Comparison of ENCODE assay signal across 19 mouse cellular contexts in genomic region chr9:67348983-67349382, GRCm38 (mm10).
A peak's percentile ranks its signal among the peaks of the same experiment; 100 is the strongest.
DNase-seq lines count a peak whose midpoint lies in the region; ATAC-seq and TF ChIP-seq lines count a peak whose summit lies in the region.
"Had no signal": no experiment of that assay in that cellular context is flagged by ENCODE, and none has a peak within 500 bp of the region (broad histone marks: within the 10 kb centered on the region; RNA-seq: fewer than 3 reads in every experiment).

No protein-coding gene starts in this region.

- no peak overlapping the region for H3K4me2 ChIP-seq in forebrain, postnatal 0 days (ENCODE audit: low read depth)
- H3K4me2 ChIP-seq in forebrain, embryonic 16.5 days (ENCODE audit: low read length): no peak overlapping the region
- no peak overlapping the region for H3K4me2 ChIP-seq in kidney, embryonic 15.5 days
- no peak overlapping the region for H3K4me2 ChIP-seq in lung, postnatal 0 days (replicated peaks; ENCODE audit: low read depth, low read length)
- H3K4me2 ChIP-seq: limb, embryonic 15.5 days; neural tube, embryonic 12.5 days had no signal

- 79% methylated on average over 7 of the region's 7 CpGs for whole genome bisulfite sequencing in forebrain, postnatal 0 days
- 89% methylated on average over 7 of the region's 7 CpGs for WGBS in forebrain, embryonic 16.5 days
- 83% methylated on average over 7 of the region's 7 CpGs for WGBS in kidney, embryonic 15.5 days
- WGBS in lung, postnatal 0 days: 80% methylated on average over 7 of the region's 7 CpGs

- H3K4me3 ChIP-seq in forebrain, postnatal 0 days (ENCODE audit: low read depth, low read length): no peak overlapping the region
- no peak overlapping the region for H3K4me3 ChIP-seq in forebrain, embryonic 16.5 days (replicated peaks; ENCODE audit: low read length)
- no peak overlapping the region for H3K4me3 ChIP-seq in kidney, embryonic 15.5 days (replicated peaks)
- no peak overlapping the region for H3K4me3 ChIP-seq in lung, postnatal 0 days (ENCODE audit: low read depth, low read length)
- H3K4me3 ChIP-seq: heart, embryonic 10.5 days; limb, embryonic 15.5 days; neural tube, embryonic 12.5 days had no signal

- no peaks in the 10 kb centered on the region for H3K4me1 ChIP-seq in forebrain, postnatal 0 days (ENCODE audit: insufficient read depth)
- no peaks in the 10 kb centered on the region for H3K4me1 ChIP-seq in forebrain, embryonic 16.5 days (replicated peaks; ENCODE audit: control insufficient read depth, insufficient read depth, low read length)
- H3K4me1 ChIP-seq in kidney, embryonic 15.5 days: no peaks in the 10 kb centered on the region
- no peaks in the 10 kb centered on the region for H3K4me1 ChIP-seq in lung, postnatal 0 days (ENCODE audit: insufficient read depth, low read depth, low read length)
- H3K4me1 ChIP-seq: heart, embryonic 10.5 days; limb, embryonic 15.5 days; neural tube, embryonic 12.5 days had no signal

- no peak overlapping the region for H3K9ac ChIP-seq in forebrain, postnatal 0 days
- no peak overlapping the region for H3K9ac ChIP-seq in forebrain, embryonic 16.5 days (replicated peaks; ENCODE audit: low read depth, low read length)
- no peak overlapping the region for H3K9ac ChIP-seq in kidney, embryonic 15.5 days
- no peak overlapping the region for H3K9ac ChIP-seq in lung, postnatal 0 days (replicated peaks; ENCODE audit: low read depth)
- H3K9ac ChIP-seq: limb, embryonic 15.5 days; neural tube, embryonic 12.5 days had no signal

- TF ChIP-seq POLR2A in brain, embryonic 14.5 days (IDR thresholded peaks at IDR 0.05; ENCODE audit: borderline replicate concordance, extremely low read depth, insufficient read depth, insufficient read length, poor library complexity, severe bottlenecking): no peak

- no peak for TF ChIP-seq EP300 in lung, postnatal 0 days (IDR thresholded peaks at IDR 0.05)

- no peaks in the 10 kb centered on the region for H3K27me3 ChIP-seq in forebrain, postnatal 0 days (ENCODE audit: insufficient read depth, low read length)
- no peaks in the 10 kb centered on the region for H3K27me3 ChIP-seq in forebrain, embryonic 16.5 days (replicated peaks; ENCODE audit: control insufficient read depth, insufficient read depth, low read length)
- no peaks in the 10 kb centered on the region for H3K27me3 ChIP-seq in kidney, embryonic 15.5 days
- no peaks in the 10 kb centered on the region for H3K27me3 ChIP-seq in lung, postnatal 0 days (replicated peaks; ENCODE audit: insufficient read depth, low read length)
- H3K27me3 ChIP-seq: limb, embryonic 15.5 days; neural tube, embryonic 12.5 days; Patski had no signal

- peak; percentile 20 for DNase-seq in forebrain, postnatal 0 days
- DNase-seq in kidney, adult 9 months: peak; percentile 5
- no peak for DNase-seq in lung, postnatal 0 days (ENCODE audit: low spot score)
- no peak for DNase-seq in lung, postnatal 25 days (ENCODE audit: low spot score)
- peak; percentile 23 for DNase-seq in brain, embryonic 14.5 days (ENCODE audit: low read depth)
- no peak for DNase-seq in spleen, postnatal 4 days (ENCODE audit: low spot score in 2 of 2)
- DNase-seq: adrenal gland, postnatal 36 days; cerebellum, adult 9-11 months; gastrocnemius, postnatal 14 days; lung, adult 18-20 months; right cerebral cortex, postnatal 14 days had no signal

- peak; percentile 43 for TF ChIP-seq CTCF in forebrain, postnatal 0 days (IDR thresholded peaks at IDR 0.05; ENCODE audit: low read depth)
- peak; percentile 36 for TF ChIP-seq CTCF in lung, postnatal 0 days (IDR thresholded peaks at IDR 0.05)
- peak; percentile 20; the same call in 1 of the 2 replicates for TF ChIP-seq CTCF in brain, embryonic 14.5 days (IDR thresholded peaks at IDR 0.05; ENCODE audit: borderline replicate concordance, extremely low read depth, insufficient read depth, insufficient read length)

- ATAC-seq in forebrain, postnatal 0 days: no peak
- no peak for ATAC-seq in forebrain, embryonic 16.5 days
- ATAC-seq in kidney, embryonic 15.5 days (replicated peaks; ENCODE audit: low FRiP score): no peak
- ATAC-seq in lung, postnatal 0 days: no peak
- ATAC-seq: activated CD4-positive, CD25-positive, alpha-beta regulatory T cell, adult 4 months; hindbrain, embryonic 16.5 days; Patski had no signal

- no peaks in the 10 kb centered on the region for H3K36me3 ChIP-seq in forebrain, postnatal 0 days (ENCODE audit: insufficient read depth)
- H3K36me3 ChIP-seq in forebrain, embryonic 16.5 days (ENCODE audit: control insufficient read depth, insufficient read depth): no peaks in the 10 kb centered on the region
- 0 out of 2 replicates have a peak, but pooled peaks cover 3% of the 10 kb centered on the region for H3K36me3 ChIP-seq in kidney, embryonic 15.5 days
- no peaks in the 10 kb centered on the region for H3K36me3 ChIP-seq in lung, postnatal 0 days (ENCODE audit: insufficient read depth, low read length)
- H3K36me3 ChIP-seq: neural tube, embryonic 12.5 days had no signal

- H3K9me3 ChIP-seq in forebrain, postnatal 0 days (ENCODE audit: low read length): no peaks in the 10 kb centered on the region
- no peaks in the 10 kb centered on the region for H3K9me3 ChIP-seq in forebrain, embryonic 16.5 days (ENCODE audit: control insufficient read depth, low read length)
- no peaks in the 10 kb centered on the region for H3K9me3 ChIP-seq in kidney, embryonic 15.5 days (replicated peaks)
- no peaks in the 10 kb centered on the region for H3K9me3 ChIP-seq in lung, postnatal 0 days (ENCODE audit: low read length)
- H3K9me3 ChIP-seq: heart, embryonic 10.5 days; limb, embryonic 15.5 days; neural tube, embryonic 12.5 days had no signal

- H3K27ac ChIP-seq in forebrain, postnatal 0 days (ENCODE audit: low read depth, low read length): no peak overlapping the region
- no peak overlapping the region for H3K27ac ChIP-seq in forebrain, embryonic 16.5 days (ENCODE audit: low read length)
- H3K27ac ChIP-seq in kidney, embryonic 15.5 days: no peak overlapping the region
- H3K27ac ChIP-seq in lung, postnatal 0 days (ENCODE audit: low read length): no peak overlapping the region
- H3K27ac ChIP-seq: heart, embryonic 10.5 days; limb, embryonic 15.5 days; neural tube, embryonic 12.5 days had no signal

Comparison
In these comparisons a context has a peak if more than half of its experiments do, and no peak if none do; other contexts are left out.
1. DNase-seq: peak in forebrain, postnatal 0 days (single experiment), kidney, adult 9 months (single experiment) and brain, embryonic 14.5 days (single experiment); none in lung, postnatal 0 days (single experiment), lung, postnatal 25 days (single experiment) and spleen, postnatal 4 days (0 of 2).
2. Peak in every context shown above with its lines, with median percentiles within 50 percentile points of each other: CTCF ChIP-seq.